Mouse (Mus musculus): ENCODE data around the gene Pcdh15.

Gene Pcdh15

DNA sequence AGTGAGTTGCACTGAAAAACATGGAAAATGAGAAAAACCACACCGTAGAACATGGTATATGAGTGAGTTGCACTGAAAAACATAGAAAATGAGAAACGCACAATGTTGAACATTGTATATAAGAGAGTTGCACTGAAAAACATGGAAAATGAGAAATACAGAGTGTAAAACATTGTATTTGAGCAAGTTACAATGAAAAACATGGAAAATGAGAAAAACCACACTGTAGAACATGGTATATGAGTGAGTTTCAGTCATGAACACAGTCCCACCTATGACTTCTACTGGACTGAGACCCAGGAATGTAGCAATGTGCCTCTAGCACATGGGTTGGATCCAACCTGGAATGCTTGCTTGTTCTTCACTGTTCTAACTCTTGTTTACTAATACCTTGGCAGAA lies 279.9 kb downstream of the Pcdh15 start:
- DNase-seq (ENCODE audit: low spot score) = no peak

- DNase-seq (ENCODE audit: low spot score) = no peak
Measured at GRCm38 (mm10) chr10:73384003-73384402, 284.9 kb downstream of the Pcdh15 start.

GRCm38 (mm10) chr10:73400426-73400825 lies 301.3 kb downstream of the Pcdh15 start:
- no peak for DNase-seq (ENCODE audit: low spot score)

- DNase-seq (ENCODE audit: low spot score) = no peak
Measured at GRCm38 (mm10) chr10:73425408-73425807, 326.3 kb downstream of the Pcdh15 start.

GRCm38 (mm10) chr10:73431345-73431744 lies 332.2 kb downstream of the Pcdh15 start:
- no peak for DNase-seq (ENCODE audit: low spot score)

DNA sequence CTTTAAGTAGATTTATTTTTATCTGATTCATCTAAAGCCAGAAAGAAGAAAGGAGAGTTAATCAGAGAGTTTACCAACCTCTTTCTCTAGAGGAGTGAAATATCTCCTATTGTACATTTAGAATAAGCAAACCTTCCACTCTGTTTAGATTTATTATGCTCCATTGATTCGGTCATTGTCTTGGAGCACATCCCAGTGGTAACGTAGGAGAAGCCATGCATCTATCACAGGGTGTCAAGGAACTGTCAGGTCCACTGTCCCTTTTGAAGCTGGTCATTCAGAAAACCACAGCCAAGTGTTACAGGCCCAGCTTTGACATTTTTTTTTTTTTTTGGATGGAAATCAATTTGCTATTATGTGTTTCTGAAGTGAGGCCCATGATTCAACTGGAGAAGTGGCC lies 384.9 kb downstream of the Pcdh15 start:
- no peak for DNase-seq (ENCODE audit: low spot score)

DNA sequence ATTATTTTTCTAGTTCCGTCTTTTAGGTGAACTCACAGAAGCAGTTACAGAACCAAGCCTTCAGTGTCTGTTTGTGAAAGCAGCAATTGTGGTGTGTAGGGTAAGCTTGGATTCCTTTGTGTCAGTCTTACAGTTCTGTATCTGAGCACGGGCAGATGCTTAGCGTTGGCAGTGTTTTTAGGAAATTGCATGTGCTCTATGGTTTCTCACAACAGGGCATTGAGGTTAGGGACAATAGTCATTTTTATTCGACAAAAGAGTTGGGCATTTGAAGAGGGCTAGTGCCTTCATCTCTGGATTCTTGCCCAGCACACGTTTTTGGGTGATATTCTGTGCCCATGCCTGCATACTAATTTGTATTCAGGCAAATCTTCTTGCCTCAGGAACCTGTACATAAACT lies 392.5 kb downstream of the Pcdh15 start:
- DNase-seq (ENCODE audit: low spot score) = no peak

GRCm38 (mm10) chr10:73514846-73515245 lies 415.7 kb downstream of the Pcdh15 start:
- DNase-seq (ENCODE audit: low spot score) = no peak

DNA sequence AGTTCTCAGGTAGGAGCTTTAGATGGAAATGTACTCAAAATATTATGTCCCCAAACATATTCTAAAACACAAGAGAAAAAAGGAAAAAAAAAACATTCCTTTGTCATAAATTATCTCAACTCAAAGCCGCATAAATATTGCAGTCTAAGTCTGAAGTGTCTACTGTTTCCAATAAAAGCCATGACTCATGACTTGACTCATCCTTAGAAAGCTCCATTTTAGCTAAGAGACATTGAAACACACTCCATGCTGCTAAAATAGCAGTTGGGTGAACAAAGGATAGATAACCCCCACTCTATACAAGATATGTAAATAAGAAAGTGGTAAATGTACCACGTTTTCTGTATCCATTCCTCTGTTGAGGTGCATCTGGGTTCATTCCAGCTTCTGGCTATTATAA lies 416.6 kb downstream of the Pcdh15 start:
- DNase-seq (ENCODE audit: low spot score) = no peak

- no peak for DNase-seq (ENCODE audit: low spot score)
Measured at GRCm38 (mm10) chr10:73519438-73519837, 420.3 kb downstream of the Pcdh15 start.

GRCm38 (mm10) chr10:73552831-73553230 lies 453.7 kb downstream of the Pcdh15 start:
- DNase-seq (ENCODE audit: low spot score) = no peak

DNA sequence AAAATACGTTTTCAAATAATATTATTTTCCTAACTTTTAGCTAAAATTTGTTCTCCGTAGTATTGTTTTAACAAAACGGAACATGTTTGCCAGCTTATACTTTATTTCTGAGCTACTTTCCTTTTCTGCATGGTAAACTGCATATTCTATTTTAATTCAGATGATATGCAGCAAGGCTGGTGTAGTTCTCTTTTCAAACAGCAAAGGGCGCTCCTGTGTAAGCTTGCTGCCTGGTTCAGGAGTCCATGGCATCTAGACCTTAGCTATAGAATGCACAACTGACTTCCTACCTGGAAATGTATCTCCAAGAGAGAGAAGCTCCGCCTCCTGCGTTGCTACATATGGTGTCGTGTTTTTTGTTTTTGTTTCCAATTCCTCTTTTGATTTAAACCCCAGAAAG lies 465.1 kb downstream of the Pcdh15 start:
- DNase-seq (ENCODE audit: low spot score) = no peak

- DNase-seq (ENCODE audit: low spot score) = no peak
Measured at GRCm38 (mm10) chr10:73574711-73575297, 475.7 kb downstream of the Pcdh15 start.

- no peak for DNase-seq (ENCODE audit: low spot score)
Measured at GRCm38 (mm10) chr10:73667501-73667900, 568.4 kb downstream of the Pcdh15 start.

- no peak for DNase-seq (ENCODE audit: low spot score)
Measured at GRCm38 (mm10) chr10:73700519-73701286, 601.6 kb downstream of the Pcdh15 start.

DNA sequence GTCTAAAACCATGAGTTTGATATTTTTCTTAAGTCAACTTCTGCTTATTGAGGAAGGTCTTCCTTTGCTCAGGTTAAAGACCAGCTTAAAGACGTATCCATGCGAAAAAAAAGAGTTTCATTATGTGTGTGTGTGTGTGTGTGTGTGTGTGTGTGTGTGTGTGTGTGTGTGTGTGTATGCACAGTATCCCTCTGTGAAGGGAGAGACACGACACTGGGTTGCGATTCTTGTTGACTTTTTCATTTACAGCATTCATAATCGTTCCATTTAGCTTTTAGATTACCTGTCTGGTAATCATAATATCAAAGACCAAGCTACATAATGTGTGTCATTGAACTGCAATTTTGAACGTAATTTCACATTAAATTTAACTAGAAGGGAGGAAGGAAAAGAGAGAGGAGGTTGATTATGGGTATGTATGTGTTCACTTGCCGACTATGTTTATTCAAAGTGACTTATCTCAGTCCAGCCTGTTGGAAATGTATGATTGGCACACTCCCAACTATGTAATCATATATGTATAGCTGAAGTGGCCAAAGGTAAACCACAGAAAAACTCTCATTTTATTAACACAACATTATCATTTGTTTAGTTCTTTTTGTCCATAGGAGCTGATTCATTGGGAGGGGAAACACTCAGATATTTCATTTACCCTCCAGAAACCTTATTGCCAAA lies 626.6 kb downstream of the Pcdh15 start:
- no peak for DNase-seq (ENCODE audit: low spot score)

GRCm38 (mm10) chr10:73733246-73733645 lies 634.1 kb downstream of the Pcdh15 start:
- DNase-seq (ENCODE audit: low spot score) = no peak

DNA sequence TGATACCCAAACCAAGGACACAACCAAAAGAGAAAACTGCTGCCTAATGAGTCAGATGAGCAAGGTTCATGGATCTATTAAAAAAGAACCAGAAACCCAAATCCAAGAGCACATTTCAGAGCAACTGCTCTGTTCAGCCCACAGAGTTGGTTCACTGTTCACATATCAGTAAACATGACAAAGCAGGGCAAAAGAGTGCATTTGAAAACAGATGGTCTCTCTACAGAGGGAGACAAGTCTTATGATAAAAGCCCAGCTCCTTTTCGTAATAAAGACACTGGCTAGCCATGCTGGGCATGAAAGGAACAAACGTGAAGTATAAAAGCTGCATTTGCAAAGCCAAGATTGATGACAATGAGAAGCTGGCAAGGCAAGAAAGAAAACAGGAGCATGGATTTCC lies 649.9 kb downstream of the Pcdh15 start:
- no peak for DNase-seq (ENCODE audit: low spot score)

DNA sequence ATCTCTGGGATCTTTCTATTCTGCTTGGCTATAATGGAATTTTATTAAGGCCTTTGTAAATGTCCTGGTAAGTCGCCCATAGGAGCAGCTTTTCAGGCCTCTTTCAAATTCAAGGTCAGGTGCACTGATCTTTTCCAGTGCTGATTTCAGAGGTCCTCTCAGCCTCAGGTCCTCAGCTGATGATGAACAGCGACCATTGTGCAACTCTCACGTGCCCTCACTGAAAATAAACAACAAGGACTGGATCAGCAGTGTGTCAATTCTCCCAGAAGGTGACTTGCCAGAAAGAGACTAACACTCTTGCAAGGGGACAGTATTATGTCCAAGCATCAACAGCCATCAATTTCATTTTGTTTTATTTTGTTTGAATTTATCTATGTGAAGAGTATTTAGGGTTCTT lies 654.7 kb downstream of the Pcdh15 start:
- DNase-seq (ENCODE audit: low spot score) = no peak

DNA sequence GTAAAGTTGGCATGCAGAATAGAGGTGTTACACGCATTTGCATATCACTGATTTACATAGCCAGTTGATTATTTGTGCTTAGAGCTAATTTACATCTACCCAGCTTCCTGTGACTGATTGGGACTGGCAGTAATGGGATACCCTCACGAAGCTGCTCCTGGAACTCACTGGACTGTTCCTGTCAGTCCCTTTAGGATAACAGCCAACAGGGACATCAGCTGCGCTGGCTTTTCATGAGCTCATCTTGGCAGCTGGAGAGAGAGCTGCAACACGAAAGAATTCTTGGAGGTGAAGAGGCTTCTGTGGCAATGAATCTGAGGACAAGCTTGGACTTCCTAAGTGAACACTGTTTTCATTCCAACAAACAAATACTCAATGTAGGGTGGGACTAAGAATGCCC lies 683.8 kb downstream of the Pcdh15 start:
- no peak for DNase-seq (ENCODE audit: low spot score)

GRCm38 (mm10) chr10:73788163-73788562 lies 689.0 kb downstream of the Pcdh15 start:
- no peak for DNase-seq (ENCODE audit: low spot score)

- DNase-seq (ENCODE audit: low spot score) = no peak
Measured at GRCm38 (mm10) chr10:73805069-73805468, 705.9 kb downstream of the Pcdh15 start.

- DNase-seq (ENCODE audit: low spot score) = no peak
Measured at GRCm38 (mm10) chr10:73812311-73812710, 713.2 kb downstream of the Pcdh15 start.
